Mouse (Mus musculus): ENCODE results near the gene Oas1c.

Oas1c gene

DNA sequence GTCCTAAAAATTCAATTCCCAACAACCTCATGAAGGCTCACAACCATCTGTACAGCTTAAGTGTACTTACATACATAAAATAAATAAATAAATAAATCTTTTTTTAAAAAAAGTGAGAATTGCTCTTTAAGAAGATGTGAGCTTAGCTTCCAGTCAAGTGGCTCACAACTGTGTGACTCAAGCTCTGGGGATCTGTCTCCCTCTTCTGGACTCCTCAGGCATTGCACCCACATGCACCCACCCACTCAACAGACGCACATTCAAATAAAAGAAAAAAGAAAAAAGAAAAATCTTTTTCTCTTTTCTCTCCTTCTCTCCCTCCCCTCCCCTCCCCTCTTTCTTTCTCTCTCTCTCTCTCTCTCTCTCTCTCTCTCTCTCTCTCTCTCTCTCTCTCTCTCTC, 30.7 kb downstream of the Oas1c start:
- DNase-seq (ENCODE audit: low spot score), result no peak

DNA sequence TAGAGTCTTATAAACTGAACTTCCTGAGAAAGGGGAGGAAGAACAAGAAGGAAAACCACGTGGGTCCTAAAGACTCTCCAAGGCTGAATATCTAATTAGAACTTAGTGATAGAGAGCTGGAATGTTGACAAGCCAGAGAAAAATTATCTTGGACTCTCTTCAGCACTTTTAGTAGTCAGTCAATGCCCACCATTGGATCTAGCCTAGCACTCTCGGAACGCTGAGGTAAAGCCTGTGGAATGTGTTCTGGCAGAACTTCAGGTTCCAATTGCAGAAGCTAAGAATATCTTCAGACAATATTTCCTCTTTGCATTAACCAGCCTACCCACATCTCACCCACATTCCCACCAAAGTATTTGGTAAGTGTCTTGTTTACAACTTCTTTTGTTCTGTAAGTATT, 32.4 kb downstream of the Oas1c start:
- DNase-seq (ENCODE audit: low spot score), result no peak

DNA sequence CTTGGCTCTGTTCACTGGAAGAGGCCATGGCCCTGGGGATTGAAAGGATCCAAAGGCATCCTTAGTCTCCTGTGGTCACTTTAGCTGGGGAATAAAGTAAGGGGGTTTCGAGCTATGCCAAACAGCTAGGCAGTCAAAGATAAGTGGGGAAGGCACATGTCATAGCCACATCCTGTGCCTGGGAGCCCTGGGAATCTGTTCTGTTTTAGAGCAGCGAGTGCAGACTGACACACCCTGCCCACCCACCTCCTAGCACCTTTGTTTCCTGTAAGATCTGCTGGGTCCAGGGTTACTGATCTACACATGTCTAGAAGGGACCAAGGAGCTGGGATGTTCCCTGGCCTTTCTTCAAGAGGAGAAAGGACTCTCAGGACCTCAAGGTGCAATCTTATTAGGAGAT, 33.4 kb downstream of the Oas1c start:
- DNase-seq (ENCODE audit: low spot score), result no peak

DNA sequence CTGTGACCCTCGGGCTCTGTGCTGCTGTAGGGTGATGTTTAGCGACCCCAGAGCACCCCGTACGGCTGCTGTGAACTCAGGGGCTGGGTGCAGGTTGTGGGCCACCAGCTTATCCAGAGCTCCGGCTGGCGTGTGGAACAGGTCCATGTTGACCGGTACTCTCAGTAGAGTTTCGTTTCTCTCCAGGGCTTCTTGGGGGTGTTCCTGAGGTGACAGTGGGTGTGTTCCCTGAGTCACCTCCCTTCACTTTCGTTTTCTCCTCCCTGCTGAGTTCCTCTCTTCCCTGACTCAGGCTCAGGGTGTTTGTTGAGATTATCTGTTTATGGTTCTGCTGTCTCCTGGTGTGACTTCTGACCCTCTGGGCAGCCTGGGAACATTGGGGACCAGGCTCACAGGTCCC, 34.8 kb downstream of the Oas1c start, which contains the start of gene Oas3:
Oas3 (minus strand) TSS at position 184 of the 400 bp plus-strand sequence.
- peak; percentile 48 for DNase-seq (ENCODE audit: low spot score)

DNA sequence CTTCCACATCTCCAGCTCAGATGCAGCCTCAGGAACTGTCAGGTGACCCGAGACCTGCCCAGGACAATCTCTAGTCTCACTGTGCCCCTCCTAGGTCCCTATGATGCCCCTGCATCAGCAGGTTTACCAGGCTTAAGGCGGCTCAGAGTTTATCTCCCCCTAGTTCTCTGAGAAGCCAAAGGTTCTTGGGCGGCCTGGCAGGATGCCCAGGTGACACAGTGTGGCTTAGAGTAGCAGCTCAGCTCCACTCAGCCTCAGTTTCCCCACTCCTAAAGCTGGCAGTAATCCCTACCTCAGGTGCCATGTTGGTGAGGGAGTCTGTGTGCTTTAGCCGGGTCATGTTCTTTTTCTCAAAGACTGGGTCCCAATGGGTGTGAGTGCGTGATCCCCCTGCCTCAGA, 35.5 kb downstream of the Oas1c start:
- peak; percentile 56 for DNase-seq (ENCODE audit: low spot score)

DNA sequence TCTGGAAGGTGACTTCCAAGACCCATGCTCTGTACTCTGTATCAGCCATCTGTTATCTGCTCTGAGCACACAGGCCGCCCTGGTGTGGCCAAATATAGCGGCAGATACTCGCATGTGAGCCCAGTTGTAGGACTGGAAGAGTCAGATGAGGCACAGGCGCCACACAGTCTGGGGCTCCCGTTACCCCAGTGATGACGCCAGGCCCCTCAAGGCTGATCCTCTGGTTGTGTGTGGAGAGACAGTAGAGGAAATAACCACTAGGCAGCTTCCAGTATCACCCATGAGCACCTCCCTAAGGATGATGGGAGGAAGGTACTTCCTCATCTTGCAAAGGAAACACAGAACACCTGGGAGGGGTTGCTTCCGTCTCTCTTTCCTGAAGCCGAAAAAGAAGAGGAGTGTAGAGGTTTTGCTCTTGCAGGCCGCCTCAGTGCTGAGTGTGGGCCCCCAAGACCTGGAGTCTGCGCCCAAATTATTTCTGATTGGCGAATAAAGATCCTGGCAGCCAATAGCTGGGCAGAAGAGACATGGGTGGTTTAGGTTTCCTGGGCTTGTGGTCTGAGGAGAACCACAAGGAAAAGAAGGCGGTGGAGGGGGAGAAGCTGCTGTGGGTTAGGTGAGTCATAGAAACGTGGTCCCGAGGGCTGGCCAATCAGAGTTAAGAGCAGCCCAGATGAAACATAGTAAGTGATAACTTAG, 36.9 kb downstream of the Oas1c start:
- DNase-seq (ENCODE audit: low spot score), result peak; percentile 40

DNA sequence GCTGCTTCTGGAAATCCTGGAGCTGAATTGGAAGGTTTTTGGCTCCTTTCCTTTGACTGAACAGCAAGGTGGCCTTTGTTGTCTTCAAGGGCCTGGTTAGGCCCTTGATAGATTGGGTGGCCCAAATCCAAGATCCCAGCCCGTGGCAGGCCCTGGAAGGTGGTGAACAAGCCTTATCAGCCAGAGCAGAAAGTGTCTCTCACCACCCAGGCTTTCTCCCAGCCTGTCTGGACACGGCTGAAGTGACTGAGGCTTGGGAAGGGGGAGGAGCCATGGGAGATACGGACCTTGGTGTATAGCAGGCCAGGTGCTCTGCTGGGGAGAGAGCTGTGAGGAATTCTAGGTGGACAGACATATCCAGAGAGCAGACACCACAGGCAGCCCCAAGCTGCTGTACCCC, 42.9 kb downstream of the Oas1c start:
- DNase-seq (ENCODE audit: low spot score), result peak; percentile 49

DNA sequence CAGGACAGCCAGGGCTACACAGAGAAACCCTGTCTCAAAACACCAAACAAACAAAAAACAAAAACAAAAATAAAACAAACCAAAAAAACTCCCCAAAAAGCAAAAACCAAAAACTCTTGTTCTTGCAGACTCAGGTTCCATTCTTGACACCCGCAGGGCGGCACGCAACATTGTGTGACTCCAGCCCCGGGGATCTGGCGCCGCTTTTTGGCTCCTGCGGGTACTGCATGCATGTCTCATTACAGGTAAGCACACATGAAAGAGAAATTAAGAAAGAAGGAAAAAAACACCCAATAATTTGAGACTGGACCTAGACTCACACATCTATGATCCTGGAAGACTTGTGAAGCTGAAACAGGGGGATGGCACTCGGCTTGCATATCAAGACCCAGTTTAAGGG, 47.3 kb downstream of the Oas1c start:
- no peak for DNase-seq (ENCODE audit: low spot score)

DNA sequence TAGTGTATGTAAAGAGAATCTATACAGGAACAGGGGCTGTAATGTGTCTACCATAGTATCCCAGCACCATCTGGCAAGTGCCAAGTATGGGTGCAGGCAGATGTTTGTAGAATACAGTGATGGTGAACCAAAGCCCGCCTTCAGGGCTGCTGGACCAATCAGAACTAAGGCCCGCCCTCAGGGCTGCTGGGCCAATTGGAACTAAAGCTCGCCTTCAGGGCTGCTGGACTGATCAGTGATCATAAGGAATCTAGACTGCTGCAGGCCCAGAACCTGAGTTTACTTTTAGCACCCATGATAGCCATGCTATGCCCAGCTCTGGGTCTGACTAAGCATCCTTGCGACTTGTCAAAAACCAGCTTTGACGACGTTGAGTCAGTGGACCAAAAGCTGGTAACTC, 50.4 kb downstream of the Oas1c start:
- DNase-seq (ENCODE audit: low spot score), result no peak

DNA sequence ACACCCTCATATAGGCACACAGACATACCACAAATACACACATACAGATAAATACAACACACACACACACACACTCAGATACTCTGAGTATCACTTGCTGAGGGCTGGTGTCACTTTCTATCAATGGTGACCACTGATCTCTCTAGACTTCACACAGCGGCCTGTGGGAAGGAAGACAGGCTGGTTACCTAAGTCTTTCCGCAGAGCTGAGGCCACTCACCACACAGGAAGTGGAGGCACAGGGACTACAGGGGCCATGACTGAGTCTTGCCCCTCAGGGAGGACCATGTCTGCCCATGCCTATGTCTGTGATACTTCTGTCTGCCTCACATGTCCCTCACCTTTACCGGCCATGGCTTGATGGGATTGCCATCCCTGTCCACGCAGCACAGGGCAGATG, 58.1 kb downstream of the Oas1c start:
- no peak for DNase-seq (ENCODE audit: low spot score)

DNA sequence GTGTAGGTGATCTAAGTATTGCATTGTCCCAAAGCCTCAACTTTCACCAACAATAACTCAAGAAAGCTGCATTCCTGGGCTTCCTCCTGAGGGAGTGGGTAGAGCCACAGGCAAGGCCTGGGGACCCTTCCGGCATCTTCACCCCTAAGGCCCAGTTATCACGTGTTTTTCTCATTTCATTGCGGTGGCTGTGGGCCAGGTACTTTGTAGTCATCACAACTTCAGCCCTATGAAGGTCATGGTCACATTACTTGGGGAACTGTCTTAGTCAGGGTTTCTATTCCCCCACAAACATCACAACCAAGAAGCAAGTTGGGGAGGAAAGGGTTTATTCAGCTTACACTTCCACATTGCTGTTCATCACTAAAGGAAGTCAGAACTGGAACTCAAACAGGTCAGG, 59.5 kb downstream of the Oas1c start:
- no peak for DNase-seq (ENCODE audit: low spot score)

DNA sequence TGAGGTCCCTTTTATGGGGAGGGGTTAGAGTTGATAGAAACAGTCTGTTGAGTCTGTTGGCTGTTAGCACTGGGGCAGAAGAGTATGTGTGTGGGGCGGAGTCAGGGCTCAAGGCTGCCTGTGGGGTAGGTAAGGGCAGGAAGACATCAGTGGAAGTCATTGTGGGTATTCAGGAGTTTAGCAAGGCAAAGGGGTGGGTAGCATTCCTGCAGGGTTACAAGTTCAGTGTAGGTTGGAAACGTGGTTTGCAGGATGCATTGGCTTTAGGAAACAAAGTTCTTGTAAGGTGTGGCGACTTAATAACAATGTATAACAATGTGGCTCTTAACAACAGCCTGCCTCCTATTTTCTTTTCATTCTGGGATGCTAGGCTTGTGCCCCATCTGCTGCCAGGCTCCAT, 61.1 kb downstream of the Oas1c start:
- no peak for DNase-seq (ENCODE audit: low spot score)

All from spleen, adult 12 weeks (tissue).